Mouse (Mus musculus): ENCODE data around the gene Nav2.

- TF ChIP-seq CTCF (IDR thresholded peaks at IDR 0.05; ENCODE audit: low read depth, low read length), result no peak
- TF ChIP-seq POLR2A (IDR thresholded peaks at IDR 0.05; ENCODE audit: insufficient read depth, low read length), result no peak
- no peak for TF ChIP-seq EP300 (IDR thresholded peaks at IDR 0.05; ENCODE audit: insufficient read depth, low read depth, low read length)
These were observed 344.4 kb downstream of the Nav2 start for GRCm38 (mm10) chr7:49252902-49253301.

Data from ES-Bruce4 (cell line).